Mouse (Mus musculus) gastrocnemius, postnatal 4 days (tissue): Measurements from ENCODE around the gene Dock7. TPM values are rescaled to one million over a fixed set of nuclear protein-coding genes. Genes with fewer than 3 reads are reported as not detected.

Experiments used
- DNase-seq, 2 experiments: peaks; one replicate each; pipeline ENCODE4 v3.0.0; 2021 to 2022; ENCODE audit warnings: low spot score in 2 of 2, mixed read lengths in 2 of 2
- total RNA-seq, 2 experiments: library from RNA; stranded (reverse); gene quantifications; 2 replicates each; pipeline ENCODE4 v1.2.3; 2021

Gene Dock7
- total RNA-seq, 2 experiments from 2014 or later, result 57.9 to 63.0 TPM

- no peak for DNase-seq
Measured at GRCm38 (mm10) chr4:98920896-98921295, 199.8 kb downstream of the Dock7 start.

GRCm38 (mm10) chr4:98918204-98918603 is 202.5 kb downstream of the Dock7 start:
- DNase-seq, result no peak

GRCm38 (mm10) chr4:98917724-98918123 is 203.0 kb downstream of the Dock7 start:
- DNase-seq, result no peak

GRCm38 (mm10) chr4:98910246-98910645 is 210.5 kb downstream of the Dock7 start:
- DNase-seq, result no peak

- peak in 1 of 2 experiments; percentile 23 for DNase-seq
Measured at GRCm38 (mm10) chr4:98887148-98887547, 233.6 kb downstream of the Dock7 start.

Other genes with a start within 250 kb of the Dock7 start
- 10 to 100 TPM; 36.8 to 36.9 TPM for gene Usp1, start 197.1 kb downstream of the Dock7 start, total RNA-seq
- under 1 TPM in 1 of 2 experiments, not detected in 1; 0.65 TPM for gene Angptl3, start 90.0 kb downstream of the Dock7 start, total RNA-seq
- 10 to 100 TPM in 1 of 2 experiments, 1 to 10 TPM in 1; 7.8 to 11.6 TPM for gene Atg4c, start 73.0 kb upstream of the Dock7 start, total RNA-seq
- under 1 TPM; 0.18 to 0.39 TPM for gene Gm12689, start 175.0 kb upstream of the Dock7 start, total RNA-seq